Mouse (Mus musculus) cerebellum, adult 18-20 months (tissue): ENCODE measurements around the gene Btk.

Experiments
- DNase-seq, 2 experiments: peaks; one replicate each; pipeline ENCODE4 v3.0.0; 2021

The Btk gene

GRCm38 (mm10) chrX:134582888-134583669 lies at the start of gene Btk:
TSS of gene Btk (minus strand) at chrX:134583570.
- DNase-seq: no peak

GRCm38 (mm10) chrX:134632710-134633109 lies 49.3 kb upstream of the Btk start:
- no peak for DNase-seq

- no peak for DNase-seq
Observed at GRCm38 (mm10) chrX:134628200-134628599, 44.8 kb upstream of the Btk start.

- DNase-seq: no peak
Observed at GRCm38 (mm10) chrX:134623350-134623749, 40.0 kb upstream of the Btk start.

GRCm38 (mm10) chrX:134621685-134622084 lies 38.3 kb upstream of the Btk start:
- DNase-seq: no peak

GRCm38 (mm10) chrX:134620254-134620865 lies 37.0 kb upstream of the Btk start:
- no peak for DNase-seq

GRCm38 (mm10) chrX:134619695-134620094 lies 36.3 kb upstream of the Btk start:
- no peak for DNase-seq

- no peak for DNase-seq
Observed at GRCm38 (mm10) chrX:134614306-134614705, 30.9 kb upstream of the Btk start.

GRCm38 (mm10) chrX:134612285-134612959 lies 29.1 kb upstream of the Btk start:
- DNase-seq: peak; percentile 36 to 42

GRCm38 (mm10) chrX:134610984-134611383 lies 27.6 kb upstream of the Btk start:
- DNase-seq: no peak

- DNase-seq: peak in 1 of 2 experiments; percentile 23
Observed at GRCm38 (mm10) chrX:134609472-134609871, 26.1 kb upstream of the Btk start.

GRCm38 (mm10) chrX:134601380-134602120 lies 18.2 kb upstream of the Btk start:
- no peak for DNase-seq

GRCm38 (mm10) chrX:134600659-134601379 lies 17.4 kb upstream of the Btk start, which contains the start of the genes Gla and Hnrnph2:
TSS of gene Gla (minus strand) at chrX:134601125.
TSS of gene Hnrnph2 (plus strand) at chrX:134601179.
- peak; percentile 84 to 93 for DNase-seq

- no peak for DNase-seq
Observed at GRCm38 (mm10) chrX:134599922-134600565, 16.7 kb upstream of the Btk start.

GRCm38 (mm10) chrX:134589836-134590235 lies 6.5 kb upstream of the Btk start:
- DNase-seq: no peak

- DNase-seq: no peak
Observed at GRCm38 (mm10) chrX:134588997-134589396, 5.6 kb upstream of the Btk start.

GRCm38 (mm10) chrX:134588261-134588660 lies 4.9 kb upstream of the Btk start:
- DNase-seq: no peak

- DNase-seq: no peak
Observed at GRCm38 (mm10) chrX:134586447-134586846, 3.1 kb upstream of the Btk start.

- DNase-seq: peak; percentile 87 to 90
Observed at GRCm38 (mm10) chrX:134585103-134586002, 2.0 kb upstream of the Btk start, which contains the start of gene Rpl36a. TSS of gene Rpl36a (plus strand) at chrX:134585654.

- DNase-seq: no peak
Observed at GRCm38 (mm10) chrX:134582270-134582669, 1.1 kb downstream of the Btk start.
